19 mouse cellular contexts compared by ENCODE assay signal in genomic region chr16:14475001-14475400, GRCm38 (mm10).
"Had no signal": no experiment of that assay in that cellular context is flagged by ENCODE, and none has a peak within 500 bp of the region (broad histone marks: within the 10 kb centered on the region; RNA-seq: fewer than 3 reads in every experiment).

No protein-coding gene starts in this region.

- H3K4me2 ChIP-seq: lung, embryonic 14.5 days; midbrain, embryonic 12.5 days; neural tube, embryonic 13.5 days; neural tube, embryonic 15.5 days had no signal

- ATAC-seq: midbrain, embryonic 16.5 days had no signal

- H3K27ac ChIP-seq: midbrain, embryonic 10.5 days; midbrain, embryonic 12.5 days; neural tube, embryonic 13.5 days; neural tube, embryonic 15.5 days had no signal

- H3K9me3 ChIP-seq: midbrain, embryonic 10.5 days; midbrain, embryonic 12.5 days; neural tube, embryonic 13.5 days; neural tube, embryonic 15.5 days had no signal

- H3K27me3 ChIP-seq: midbrain, embryonic 12.5 days; neural tube, embryonic 13.5 days; neural tube, embryonic 15.5 days had no signal

- DNase-seq: lung, adult 18-20 months; lung, embryonic 14.5 days; lung, postnatal 10 days; lung, postnatal 4 days; midbrain, embryonic 14.5 days; retina, postnatal 1 day; right cerebral cortex, adult 18-20 months; right cerebral cortex, postnatal 25 days; right cerebral cortex, postnatal 4 days; spleen, adult 18-20 months; thymus, adult 18-20 months; thymus, postnatal 14 days; thymus, postnatal 36 days had no signal

- H3K4me1 ChIP-seq: midbrain, embryonic 10.5 days; midbrain, embryonic 12.5 days; neural tube, embryonic 13.5 days; neural tube, embryonic 15.5 days had no signal

- H3K9ac ChIP-seq: lung, embryonic 14.5 days; midbrain, embryonic 12.5 days; neural tube, embryonic 13.5 days; neural tube, embryonic 15.5 days had no signal

- H3K4me3 ChIP-seq: midbrain, embryonic 10.5 days; midbrain, embryonic 12.5 days; myocyte; neural tube, embryonic 13.5 days; neural tube, embryonic 15.5 days had no signal
